Mouse (Mus musculus) olfactory bulb, adult 2 months (tissue): ENCODE measurements around the gene Hoxc8.

Experiments
- CTCF ChIP-seq: fragments of 200-500 bp; IDR thresholded peaks from 2 replicates; pipeline ENCODE4 v1.5.1; 2012; ENCODE audit warnings: low read depth, mild to moderate bottlenecking, low read length, moderate library complexity; ENCODE audit not compliant: insufficient read depth
- POLR2A ChIP-seq: fragments of 200-500 bp; IDR thresholded peaks from 2 replicates; pipeline ENCODE4 v1.6.1; 2012; ENCODE audit warnings: mild to moderate bottlenecking, low read depth, low read length, moderate library complexity; ENCODE audit not compliant: insufficient read depth

GRCm38 (mm10) chr15:102955007-102955382 lies 35.4 kb upstream of the Hoxc8 start:
- TF ChIP-seq POLR2A (no peak), CTCF (no peak)
